Mouse (Mus musculus): Measurements from ENCODE around the gene Dlgap4. TPM values are rescaled to one million over a fixed set of nuclear protein-coding genes. Genes with fewer than 3 reads are reported as not detected.

Gene Dlgap4
- polyA plus RNA-seq, 1 experiment from 2014 or later = 119 TPM

GRCm38 (mm10) chr2:156756937-156757336 is 143.4 kb downstream of the Dlgap4 start:
- no peak overlapping the region for H3K4me3 ChIP-seq (ENCODE audit: low read depth, low read length)
- H3K27me3 ChIP-seq (ENCODE audit: control insufficient read depth, insufficient read depth, low read length) = no peaks in the 10 kb centered on the region
- WGBS = 96% methylated on average over 9 of the region's 9 CpGs
- no peaks in the 10 kb centered on the region for H3K4me1 ChIP-seq (ENCODE audit: control insufficient read depth, insufficient read depth, low read length)
- DNase-seq (ENCODE audit: low spot score) (no peak), ATAC-seq (replicated peaks; ENCODE audit: insufficient number of reproducible peaks, low FRiP score, low TSS enrichment, low read depth) (no peak)
- H3K9me3 ChIP-seq (replicated peaks; ENCODE audit: control insufficient read depth, low read length) = no peaks in the 10 kb centered on the region
- H3K27ac ChIP-seq (replicated peaks; ENCODE audit: low read depth, low read length) = no peak overlapping the region
- peaks cover 31% of the 10 kb centered on the region for H3K36me3 ChIP-seq (replicated peaks; ENCODE audit: control insufficient read depth, insufficient read depth, low read depth, low read length)
- no peak overlapping the region for H3K9ac ChIP-seq (replicated peaks; ENCODE audit: low read length)
- no peak overlapping the region for H3K4me2 ChIP-seq (ENCODE audit: low read depth, low read length)

GRCm38 (mm10) chr2:156760843-156761505 is 147.5 kb downstream of the Dlgap4 start:
- Histone ChIP-seq H3K4me2 (ENCODE audit: low read depth, low read length) (no peak overlapping the region), H3K4me3 (ENCODE audit: low read depth, low read length) (no peak overlapping the region), H3K27me3 (ENCODE audit: control insufficient read depth, insufficient read depth, low read length) (no peaks in the 10 kb centered on the region), H3K9ac (replicated peaks; ENCODE audit: low read length) (no peak overlapping the region), H3K4me1 (ENCODE audit: control insufficient read depth, insufficient read depth, low read length) (no peaks in the 10 kb centered on the region), H3K27ac (replicated peaks; ENCODE audit: low read depth, low read length) (no peak overlapping the region), H3K36me3 (replicated peaks; ENCODE audit: control insufficient read depth, insufficient read depth, low read depth, low read length) (peaks cover 29% of the 10 kb centered on the region), H3K9me3 (replicated peaks; ENCODE audit: control insufficient read depth, low read length) (no peaks in the 10 kb centered on the region)
- no peak for DNase-seq (ENCODE audit: low spot score)
- no peak for ATAC-seq (replicated peaks; ENCODE audit: insufficient number of reproducible peaks, low FRiP score, low TSS enrichment, low read depth)
- WGBS = 85% methylated on average over 5 of the region's 5 CpGs

- DNase-seq (ENCODE audit: low spot score) = no peak
- Histone ChIP-seq H3K4me2 (ENCODE audit: low read depth, low read length) (no peak overlapping the region), H3K36me3 (replicated peaks; ENCODE audit: control insufficient read depth, insufficient read depth, low read depth, low read length) (peaks cover 22% of the 10 kb centered on the region), H3K9me3 (replicated peaks; ENCODE audit: control insufficient read depth, low read length) (no peaks in the 10 kb centered on the region), H3K27me3 (ENCODE audit: control insufficient read depth, insufficient read depth, low read length) (no peaks in the 10 kb centered on the region), H3K4me3 (ENCODE audit: low read depth, low read length) (no peak overlapping the region), H3K9ac (replicated peaks; ENCODE audit: low read length) (no peak overlapping the region), H3K4me1 (ENCODE audit: control insufficient read depth, insufficient read depth, low read length) (no peaks in the 10 kb centered on the region), H3K27ac (replicated peaks; ENCODE audit: low read depth, low read length) (no peak overlapping the region)
- 96% methylated on average over 17 of the region's 17 CpGs for WGBS
- no peak for ATAC-seq (replicated peaks; ENCODE audit: insufficient number of reproducible peaks, low FRiP score, low TSS enrichment, low read depth)
These were observed 148.2 kb downstream of the Dlgap4 start for GRCm38 (mm10) chr2:156761521-156762278.

- no peak for DNase-seq (ENCODE audit: low spot score)
- Histone ChIP-seq H3K4me2 (ENCODE audit: low read depth, low read length) (no peak overlapping the region), H3K4me1 (ENCODE audit: control insufficient read depth, insufficient read depth, low read length) (no peaks in the 10 kb centered on the region), H3K9me3 (replicated peaks; ENCODE audit: control insufficient read depth, low read length) (no peaks in the 10 kb centered on the region), H3K27ac (replicated peaks; ENCODE audit: low read depth, low read length) (no peak overlapping the region), H3K9ac (replicated peaks; ENCODE audit: low read length) (no peak overlapping the region), H3K4me3 (ENCODE audit: low read depth, low read length) (no peak overlapping the region), H3K27me3 (ENCODE audit: control insufficient read depth, insufficient read depth, low read length) (no peaks in the 10 kb centered on the region), H3K36me3 (replicated peaks; ENCODE audit: control insufficient read depth, insufficient read depth, low read depth, low read length) (peaks cover 15% of the 10 kb centered on the region)
- WGBS = 93% methylated on average over 21 of the region's 21 CpGs
- no peak for ATAC-seq (replicated peaks; ENCODE audit: insufficient number of reproducible peaks, low FRiP score, low TSS enrichment, low read depth)
These were observed 149.0 kb downstream of the Dlgap4 start for GRCm38 (mm10) chr2:156762499-156762898.

DNA sequence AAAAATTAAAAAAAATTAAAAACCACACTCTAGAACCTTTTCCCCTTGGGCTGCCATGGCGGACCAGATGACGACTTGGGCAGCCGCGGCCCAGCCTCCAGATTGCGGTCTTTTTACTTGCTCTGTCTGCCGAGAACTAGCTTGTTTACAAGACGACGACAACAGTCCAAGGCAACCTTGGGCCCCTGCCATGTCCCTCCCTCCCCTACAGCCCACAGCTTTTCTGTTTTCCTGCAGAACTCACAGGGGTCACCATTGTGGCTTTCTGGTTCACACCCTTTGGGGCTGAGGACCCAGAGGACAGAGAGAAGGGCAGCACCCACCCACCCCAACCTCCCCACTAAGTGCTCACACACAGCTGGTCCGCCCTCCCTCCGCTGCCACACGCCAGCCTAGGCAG is 149.6 kb downstream of the Dlgap4 start:
- no peak overlapping the region for H3K4me2 ChIP-seq (ENCODE audit: low read depth, low read length)
- no peaks in the 10 kb centered on the region for H3K27me3 ChIP-seq (ENCODE audit: control insufficient read depth, insufficient read depth, low read length)
- no peak overlapping the region for H3K4me3 ChIP-seq (ENCODE audit: low read depth, low read length)
- H3K9ac ChIP-seq (replicated peaks; ENCODE audit: low read length) = no peak overlapping the region
- no peaks in the 10 kb centered on the region for H3K4me1 ChIP-seq (ENCODE audit: control insufficient read depth, insufficient read depth, low read length)
- no peaks in the 10 kb centered on the region for H3K9me3 ChIP-seq (replicated peaks; ENCODE audit: control insufficient read depth, low read length)
- DNase-seq (ENCODE audit: low spot score) (no peak), ATAC-seq (replicated peaks; ENCODE audit: insufficient number of reproducible peaks, low FRiP score, low TSS enrichment, low read depth) (no peak)
- WGBS = 92% methylated on average over 11 of the region's 11 CpGs
- H3K36me3 ChIP-seq (replicated peaks; ENCODE audit: control insufficient read depth, insufficient read depth, low read depth, low read length) = peaks cover 11% of the 10 kb centered on the region
- H3K27ac ChIP-seq (replicated peaks; ENCODE audit: low read depth, low read length) = no peak overlapping the region

- no peak overlapping the region for H3K27ac ChIP-seq (replicated peaks; ENCODE audit: low read depth, low read length)
- no peak overlapping the region for H3K4me2 ChIP-seq (ENCODE audit: low read depth, low read length)
- H3K9ac ChIP-seq (replicated peaks; ENCODE audit: low read length) = no peak overlapping the region
- DNase-seq (ENCODE audit: low spot score) = no peak
- H3K4me1 ChIP-seq (ENCODE audit: control insufficient read depth, insufficient read depth, low read length) = no peaks in the 10 kb centered on the region
- no peaks in the 10 kb centered on the region for H3K27me3 ChIP-seq (ENCODE audit: control insufficient read depth, insufficient read depth, low read length)
- H3K9me3 ChIP-seq (replicated peaks; ENCODE audit: control insufficient read depth, low read length) = no peaks in the 10 kb centered on the region
- peaks cover 8% of the 10 kb centered on the region for H3K36me3 ChIP-seq (replicated peaks; ENCODE audit: control insufficient read depth, insufficient read depth, low read depth, low read length)
- ATAC-seq (replicated peaks; ENCODE audit: insufficient number of reproducible peaks, low FRiP score, low TSS enrichment, low read depth) = 0 out of 2 replicates have a peak, but pooled peaks have one; percentile 14
- no peak overlapping the region for H3K4me3 ChIP-seq (ENCODE audit: low read depth, low read length)
- 89% methylated on average over 10 of the region's 10 CpGs for WGBS
These were observed 150.5 kb downstream of the Dlgap4 start for GRCm38 (mm10) chr2:156764022-156764421.

GRCm38 (mm10) chr2:156764747-156765146 is 151.2 kb downstream of the Dlgap4 start:
- no peak overlapping the region for H3K4me2 ChIP-seq (ENCODE audit: low read depth, low read length)
- H3K9ac ChIP-seq (replicated peaks; ENCODE audit: low read length) = no peak overlapping the region
- peaks cover 8% of the 10 kb centered on the region for H3K36me3 ChIP-seq (replicated peaks; ENCODE audit: control insufficient read depth, insufficient read depth, low read depth, low read length)
- H3K4me1 ChIP-seq (ENCODE audit: control insufficient read depth, insufficient read depth, low read length) = no peaks in the 10 kb centered on the region
- DNase-seq (ENCODE audit: low spot score) = no peak
- no peak overlapping the region for H3K27ac ChIP-seq (replicated peaks; ENCODE audit: low read depth, low read length)
- H3K4me3 ChIP-seq (ENCODE audit: low read depth, low read length) = no peak overlapping the region
- H3K27me3 ChIP-seq (ENCODE audit: control insufficient read depth, insufficient read depth, low read length) = no peaks in the 10 kb centered on the region
- ATAC-seq (replicated peaks; ENCODE audit: insufficient number of reproducible peaks, low FRiP score, low TSS enrichment, low read depth) = no peak
- H3K9me3 ChIP-seq (replicated peaks; ENCODE audit: control insufficient read depth, low read length) = no peaks in the 10 kb centered on the region
- 60% methylated on average over 4 of the region's 4 CpGs for WGBS

DNA sequence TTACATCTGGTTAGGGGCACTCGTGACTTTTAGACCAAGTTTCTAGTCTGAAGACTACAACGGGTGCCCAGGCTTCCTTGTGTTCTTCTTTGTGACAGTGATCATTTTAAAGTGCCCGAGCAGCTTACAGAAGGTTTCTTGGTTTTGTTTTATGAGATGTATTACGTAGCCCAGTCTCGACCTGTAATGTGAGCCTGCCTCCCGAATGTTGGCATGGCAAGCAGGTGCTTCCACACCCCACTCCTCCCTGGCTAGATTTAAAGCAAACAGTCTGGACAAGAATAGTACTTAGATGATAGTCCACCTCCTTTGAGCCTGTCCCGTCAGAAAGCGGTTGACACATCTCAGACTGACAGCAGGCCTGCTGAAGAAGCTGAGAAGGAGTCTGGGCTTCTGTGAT is 152.1 kb downstream of the Dlgap4 start:
- Histone ChIP-seq H3K4me2 (ENCODE audit: low read depth, low read length) (no peak overlapping the region), H3K9me3 (replicated peaks; ENCODE audit: control insufficient read depth, low read length) (no peaks in the 10 kb centered on the region), H3K27ac (replicated peaks; ENCODE audit: low read depth, low read length) (no peak overlapping the region), H3K4me3 (ENCODE audit: low read depth, low read length) (no peak overlapping the region), H3K36me3 (replicated peaks; ENCODE audit: control insufficient read depth, insufficient read depth, low read depth, low read length) (peaks cover 8% of the 10 kb centered on the region), H3K27me3 (ENCODE audit: control insufficient read depth, insufficient read depth, low read length) (no peaks in the 10 kb centered on the region), H3K9ac (replicated peaks; ENCODE audit: low read length) (no peak overlapping the region), H3K4me1 (ENCODE audit: control insufficient read depth, insufficient read depth, low read length) (no peaks in the 10 kb centered on the region)
- 84% methylated on average over 8 of the region's 8 CpGs for WGBS
- ATAC-seq (replicated peaks; ENCODE audit: insufficient number of reproducible peaks, low FRiP score, low TSS enrichment, low read depth) = no peak
- DNase-seq (ENCODE audit: low spot score) = no peak
